Mouse (Mus musculus) C2C12 (cell line): Measurements from ENCODE around the gene Mlxipl.

Source experiments
- CEBPB ChIP-seq: IDR thresholded peaks from one replicate; pipeline ENCODE4 v1.6.1; 2011; ENCODE audit warnings: low read depth, mild to moderate bottlenecking, control low read depth, moderate library complexity
- CTCF ChIP-seq: IDR thresholded peaks from one replicate; pipeline ENCODE4 v1.5.1; 2011; ENCODE audit not compliant: control insufficient read depth, insufficient read depth, insufficient read length
- FOSL1 ChIP-seq: IDR thresholded peaks from one replicate; pipeline ENCODE4 v1.8.0; 2011; ENCODE audit warnings: mild to moderate bottlenecking, low read length; ENCODE audit not compliant: poor library complexity, insufficient read depth, severe bottlenecking
- MAX ChIP-seq: IDR thresholded peaks from one replicate; pipeline ENCODE4 v1.6.1; 2011; ENCODE audit warnings: mild to moderate bottlenecking, control low read depth
- MYOD1 ChIP-seq: IDR thresholded peaks from one replicate; pipeline ENCODE4 v1.6.1; 2011; ENCODE audit warnings: low read depth; ENCODE audit not compliant: control insufficient read depth, insufficient read length
- MYOG ChIP-seq: IDR thresholded peaks from one replicate; pipeline ENCODE4 v1.6.1; 2011; ENCODE audit not compliant: control insufficient read depth, insufficient read length; ENCODE audit errors: extremely low read depth
- USF1 ChIP-seq: IDR thresholded peaks from one replicate; pipeline ENCODE4 v1.6.1; 2011; ENCODE audit warnings: low read depth, mild to moderate bottlenecking, control low read depth, moderate library complexity

- no peak for TF ChIP-seq MAX
- TF ChIP-seq CTCF: no peak
- no peak for TF ChIP-seq FOSL1
- TF ChIP-seq MYOD1: no peak
- TF ChIP-seq USF1: no peak
- TF ChIP-seq MYOG: no peak
- no peak for TF ChIP-seq CEBPB
Measured at GRCm38 (mm10) chr5:135180796-135181195, 91.1 kb downstream of the Mlxipl start.
